Mouse (Mus musculus) bone marrow, adult 2 months (tissue): ENCODE measurements around the gene Gm6217.

Experiments
- CTCF ChIP-seq: fragments of 200-500 bp; IDR thresholded peaks from 2 replicates; pipeline ENCODE4 v1.5.1; 2011; ENCODE audit warnings: low read length, control low read depth; ENCODE audit not compliant: control insufficient read depth, insufficient read depth
- POLR2A ChIP-seq: fragments of 200-500 bp; IDR thresholded peaks from 2 replicates; pipeline ENCODE4 v1.6.1; 2011; ENCODE audit warnings: low read depth, mild to moderate bottlenecking, control low read depth, low read length, borderline replicate concordance; ENCODE audit not compliant: control insufficient read depth

DNA sequence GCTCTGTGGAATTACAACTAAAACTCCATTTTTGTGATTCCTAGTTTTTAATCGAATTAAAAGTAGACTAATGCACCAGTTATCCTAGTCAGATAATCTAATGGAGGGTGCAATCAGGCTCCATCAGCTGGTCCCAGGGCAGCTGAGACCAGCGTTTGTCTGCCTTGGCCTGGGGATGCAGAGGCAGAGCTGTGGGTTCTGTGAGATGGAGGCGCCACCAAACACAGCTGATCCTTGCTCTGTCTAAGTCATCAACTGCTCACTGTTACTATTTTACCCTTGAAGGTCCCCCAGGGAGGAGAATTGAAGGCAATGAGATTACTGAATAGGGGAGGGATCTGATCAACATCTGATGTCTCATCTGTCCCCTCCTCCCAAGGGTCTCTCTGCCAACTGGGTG lies 35.2 kb upstream of the Gm6217 start:
- TF ChIP-seq CTCF (no peak), POLR2A (no peak)
